Mouse (Mus musculus): ENCODE data around the gene Irf8.

- no peak for TF ChIP-seq CTCF (IDR thresholded peaks at IDR 0.05; ENCODE audit: low read depth)
- TF ChIP-seq EP300 (IDR thresholded peaks at IDR 0.05; ENCODE audit: low read depth): no peak
Observed at GRCm38 (mm10) chr8:120792710-120793109, 56.6 kb downstream of the Irf8 start.
